Mouse (Mus musculus) hindbrain, embryonic 15.5 days (tissue): Measurements from ENCODE around the gene Pde6c. TPM values are rescaled to one million over a fixed set of nuclear protein-coding genes. Genes with fewer than 3 reads are reported as not detected.

Experiments used
- ATAC-seq: fragments of 200-750 bp; cut with Nextera tagmentation; 2 replicates; pipeline ENCODE4 v1.8.0; 2017; ENCODE audit warnings: low read depth, moderate number of reproducible peaks, moderate TSS enrichment; ENCODE audit not compliant: low FRiP score
- H3K27ac ChIP-seq: fragments of 300-500 bp; sonication (generic); replicated peaks from 2 replicates; pipeline ENCODE4 v1.5.1; 2015; ENCODE audit warnings: mild to moderate bottlenecking, inconsistent platforms
- H3K27me3 ChIP-seq: fragments of 300-500 bp; sonication (generic); 2 replicates; pipeline ENCODE4 v1.6.1; 2015; ENCODE audit warnings: control low read depth, inconsistent platforms
- H3K36me3 ChIP-seq: fragments of 300-500 bp; sonication (generic); 2 replicates; pipeline ENCODE4 v1.6.1; 2015; ENCODE audit warnings: control low read depth, inconsistent platforms
- H3K4me1 ChIP-seq: fragments of 300-500 bp; sonication (generic); replicated peaks from 2 replicates; pipeline ENCODE4 v1.6.1; 2015; ENCODE audit warnings: control low read depth, inconsistent platforms
- H3K4me2 ChIP-seq: fragments of 300-500 bp; sonication (generic); 2 replicates; pipeline ENCODE4 v1.6.1; 2015; ENCODE audit warnings: moderate library complexity, mild to moderate bottlenecking, inconsistent platforms
- H3K4me3 ChIP-seq: fragments of 300-500 bp; sonication (generic); 2 replicates; pipeline ENCODE4 v1.5.1; 2015; ENCODE audit warnings: mild to moderate bottlenecking, inconsistent platforms
- H3K9ac ChIP-seq: fragments of 300-500 bp; sonication (generic); 2 replicates; pipeline ENCODE4 v1.6.1; 2015; ENCODE audit warnings: inconsistent platforms
- H3K9me3 ChIP-seq: fragments of 300-500 bp; sonication (generic); 2 replicates; pipeline ENCODE4 v1.6.1; 2016; ENCODE audit warnings: control low read depth, inconsistent platforms
- WGBS: fragments of 180-500 bp; shearing (Covaris S2); methylation state at CpG from one replicate; pipeline ENCODE4 v1.1.7; 2015; 5-methylcytosine and 5-hydroxymethylcytosine counted together
- polyA plus RNA-seq: library from polyadenylated mRNA; unstranded; fragments of >200 nt; fragmentation: Nextera tagmentation; extraction: Ambion mirVana; gene quantifications from 2 replicates; pipeline ENCODE4 v1.2.1, GENCODE M21; 2015

Pde6c gene
- polyA plus RNA-seq, 1 experiment from 2014 or later = 0.34 TPM

DNA sequence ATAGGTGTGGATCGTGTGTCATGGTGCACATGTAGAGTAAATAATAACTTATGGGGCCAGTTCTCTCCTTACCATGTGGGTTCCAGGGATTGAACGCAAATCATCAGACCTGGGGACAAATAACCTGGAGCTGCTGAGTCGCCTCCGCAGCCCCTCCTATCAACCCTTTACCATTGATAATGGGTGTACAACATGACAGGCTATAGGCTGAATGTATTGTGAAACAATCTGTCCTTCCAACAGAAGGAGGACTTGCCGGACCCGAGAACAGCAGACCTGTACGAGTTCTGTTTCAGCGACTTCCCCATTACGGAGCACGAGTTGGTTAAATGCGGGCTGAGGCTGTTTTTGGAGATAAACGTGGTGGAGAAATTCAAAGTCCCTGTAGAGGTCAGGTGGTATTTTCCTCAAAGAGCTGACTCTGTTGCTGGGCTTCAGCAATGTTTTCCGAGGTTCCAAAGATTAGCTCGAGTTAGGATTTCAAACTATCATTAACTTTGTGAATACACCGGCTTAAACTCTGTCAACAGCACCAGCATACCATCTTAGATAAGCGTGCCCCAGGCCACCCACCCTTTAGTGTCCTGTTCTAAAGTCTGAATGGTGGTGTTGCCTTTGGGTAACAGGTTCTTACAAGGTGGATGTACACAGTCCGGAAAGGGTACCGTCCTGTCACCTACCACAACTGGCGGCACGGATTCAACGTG, 29.2 kb downstream of the Pde6c start:
- H3K36me3 ChIP-seq = no peaks in the 10 kb centered on the region
- no peak overlapping the region for H3K27ac ChIP-seq
- no peaks in the 10 kb centered on the region for H3K9me3 ChIP-seq
- no peak overlapping the region for H3K4me2 ChIP-seq
- H3K4me1 ChIP-seq = no peaks in the 10 kb centered on the region
- no peak for ATAC-seq
- H3K9ac ChIP-seq = no peak overlapping the region
- no peak overlapping the region for H3K4me3 ChIP-seq
- H3K27me3 ChIP-seq = no peaks in the 10 kb centered on the region
- 94% methylated on average over 21 of the region's 21 CpGs for WGBS

GRCm38 (mm10) chr19:38164633-38165032, 32.1 kb downstream of the Pde6c start:
- no peaks in the 10 kb centered on the region for H3K9me3 ChIP-seq
- H3K4me1 ChIP-seq = no peaks in the 10 kb centered on the region
- H3K4me2 ChIP-seq = no peak overlapping the region
- no peak overlapping the region for H3K27ac ChIP-seq
- no peaks in the 10 kb centered on the region for H3K27me3 ChIP-seq
- no peak overlapping the region for H3K9ac ChIP-seq
- WGBS = 69% methylated on average over 2 of the region's 2 CpGs
- no peak overlapping the region for H3K4me3 ChIP-seq
- no peak for ATAC-seq
- no peaks in the 10 kb centered on the region for H3K36me3 ChIP-seq

DNA sequence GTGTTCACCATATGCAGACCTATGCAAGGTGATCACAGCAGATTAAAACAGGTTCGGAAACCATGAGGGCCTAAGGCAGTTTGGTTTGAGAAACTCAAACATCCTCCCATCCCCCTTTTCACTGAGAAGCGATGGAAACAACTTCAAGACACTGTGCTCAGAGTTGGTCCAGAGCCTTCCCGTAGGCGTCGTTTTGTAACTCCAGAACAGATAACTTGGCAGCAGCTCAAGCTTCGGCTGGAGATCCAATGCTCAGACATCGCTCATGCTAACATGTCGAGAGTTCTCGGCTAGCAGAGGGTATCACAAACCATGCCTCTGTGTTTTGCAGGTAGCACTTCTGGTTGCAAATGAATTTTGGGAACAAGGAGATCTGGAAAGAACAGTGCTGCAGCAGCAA, 47.1 kb downstream of the Pde6c start:
- no peak overlapping the region for H3K4me3 ChIP-seq
- H3K9ac ChIP-seq = no peak overlapping the region
- H3K9me3 ChIP-seq = no peaks in the 10 kb centered on the region
- 89% methylated on average over 9 of the region's 9 CpGs for WGBS
- H3K4me1 ChIP-seq = no peaks in the 10 kb centered on the region
- H3K27ac ChIP-seq = no peak overlapping the region
- H3K27me3 ChIP-seq = no peaks in the 10 kb centered on the region
- H3K4me2 ChIP-seq = no peak overlapping the region
- H3K36me3 ChIP-seq = no peaks in the 10 kb centered on the region
- ATAC-seq = no peak

DNA sequence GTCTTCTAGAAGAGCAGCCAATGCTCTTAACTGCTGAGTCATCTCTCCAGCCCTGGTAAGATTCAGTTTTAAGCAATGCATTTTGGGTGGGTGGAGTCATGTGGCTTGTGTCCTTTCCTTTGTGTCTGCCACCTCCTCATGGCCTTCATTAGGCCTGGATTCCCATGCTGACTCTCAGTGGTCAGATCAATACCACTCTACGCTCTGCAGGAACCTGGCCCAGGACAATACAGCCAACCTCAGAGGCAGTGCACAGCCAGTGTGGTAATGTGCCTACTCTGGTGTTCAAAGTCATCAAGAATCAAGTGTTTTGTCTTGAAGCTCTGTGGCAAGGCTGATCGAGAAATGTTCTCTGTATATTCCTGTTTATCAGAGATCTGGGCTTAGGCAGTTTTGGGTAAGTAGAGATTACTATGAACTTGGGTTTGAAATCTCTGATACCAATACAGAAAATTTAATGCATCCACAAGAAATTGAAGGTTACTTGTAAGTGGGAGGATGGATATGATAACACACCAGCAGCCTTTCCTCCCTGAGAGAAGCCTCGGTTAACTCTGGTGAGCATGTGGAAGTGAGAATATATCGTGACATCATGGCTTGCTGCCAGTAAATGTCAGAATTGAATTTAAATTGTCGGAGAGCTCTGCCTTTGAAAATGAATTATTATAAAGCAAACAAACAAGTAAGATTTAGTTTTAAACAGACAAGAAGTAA, 54.2 kb downstream of the Pde6c start:
- Histone ChIP-seq H3K4me2 (no peak overlapping the region), H3K9me3 (no peaks in the 10 kb centered on the region), H3K4me1 (no peaks in the 10 kb centered on the region), H3K36me3 (peaks cover 18% of the 10 kb centered on the region), H3K27me3 (no peaks in the 10 kb centered on the region), H3K27ac (no peak overlapping the region), H3K4me3 (no peak overlapping the region), H3K9ac (no peak overlapping the region)
- 87% methylated on average over 5 of the region's 5 CpGs for WGBS
- no peak for ATAC-seq

GRCm38 (mm10) chr19:38187345-38187680, 54.7 kb downstream of the Pde6c start:
- H3K36me3 ChIP-seq = peaks cover 18% of the 10 kb centered on the region
- 80% methylated on average over 2 of the region's 2 CpGs for WGBS
- H3K9ac ChIP-seq = no peak overlapping the region
- no peaks in the 10 kb centered on the region for H3K27me3 ChIP-seq
- H3K4me1 ChIP-seq = no peaks in the 10 kb centered on the region
- no peaks in the 10 kb centered on the region for H3K9me3 ChIP-seq
- no peak overlapping the region for H3K4me2 ChIP-seq
- no peak overlapping the region for H3K4me3 ChIP-seq
- no peak for ATAC-seq
- no peak overlapping the region for H3K27ac ChIP-seq

DNA sequence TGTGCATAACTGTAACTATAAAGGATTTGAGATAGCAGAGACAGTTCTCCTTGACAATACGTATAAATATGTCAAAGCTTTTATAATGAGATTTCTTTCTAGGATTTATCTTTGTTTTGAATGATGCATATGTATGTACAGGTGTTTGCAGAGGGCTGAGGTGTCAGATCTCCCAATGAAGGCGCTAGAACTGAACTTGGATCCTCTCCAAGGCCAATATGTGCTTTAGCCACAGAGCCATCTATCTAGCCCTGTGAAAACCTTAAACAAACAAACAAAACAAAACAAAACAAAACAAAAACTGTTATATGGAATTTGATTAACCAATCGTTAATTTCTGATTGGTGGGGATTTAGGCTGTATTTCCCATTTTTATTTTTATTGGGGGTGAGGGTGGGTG, 58.0 kb downstream of the Pde6c start:
- no peak for ATAC-seq
- WGBS = 90% methylated on average over 3 of the region's 3 CpGs
- Histone ChIP-seq H3K9ac (no peak overlapping the region), H3K4me2 (no peak overlapping the region), H3K4me1 (no peaks in the 10 kb centered on the region), H3K4me3 (no peak overlapping the region), H3K27ac (no peak overlapping the region), H3K36me3 (peaks cover 21% of the 10 kb centered on the region), H3K27me3 (no peaks in the 10 kb centered on the region), H3K9me3 (no peaks in the 10 kb centered on the region)

DNA sequence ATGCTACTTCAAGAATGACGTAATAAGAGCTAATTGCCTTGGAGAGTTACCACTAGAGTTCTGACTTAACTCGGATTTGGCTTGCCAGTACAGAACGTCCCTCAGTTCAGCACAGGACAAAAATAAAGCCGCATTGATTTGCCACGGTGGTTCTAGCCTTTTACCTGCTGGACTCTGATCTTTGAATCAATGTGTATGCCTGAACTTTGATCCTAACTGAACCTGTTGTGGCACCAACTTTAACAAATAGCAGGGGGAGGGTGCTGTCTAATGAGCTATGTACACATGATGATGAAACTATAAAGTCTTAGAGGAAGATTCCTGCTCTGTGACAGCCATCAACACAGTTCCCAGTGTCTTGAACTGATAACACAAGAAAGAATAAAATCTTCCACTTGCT, 58.9 kb downstream of the Pde6c start:
- 87% methylated on average over 5 of the region's 5 CpGs for WGBS
- H3K27ac ChIP-seq = no peak overlapping the region
- H3K4me3 ChIP-seq = no peak overlapping the region

DNA sequence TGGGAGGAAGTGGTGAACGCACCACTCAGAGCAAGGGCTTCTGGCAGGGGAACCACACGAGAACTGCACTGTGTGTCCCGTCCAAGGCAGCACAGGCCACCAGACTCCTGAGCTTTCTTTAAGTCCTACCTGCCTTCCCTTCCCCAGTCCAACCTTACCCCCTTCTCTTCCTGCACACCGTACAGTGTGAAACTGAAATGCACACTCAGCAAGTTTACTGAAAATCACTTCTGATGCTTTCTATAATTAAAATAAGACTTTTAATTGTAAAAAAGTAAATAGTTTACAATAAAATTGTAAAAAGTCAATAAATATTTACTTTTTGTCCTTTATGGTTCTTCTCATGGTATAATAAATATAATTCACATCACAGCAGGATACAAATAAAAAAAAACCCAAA, 62.7 kb downstream of the Pde6c start:
- Histone ChIP-seq H3K4me3 (no peak overlapping the region), H3K9me3 (no peaks in the 10 kb centered on the region), H3K9ac (no peak overlapping the region), H3K4me1 (no peaks in the 10 kb centered on the region), H3K4me2 (no peak overlapping the region), H3K27me3 (no peaks in the 10 kb centered on the region), H3K36me3 (0 out of 2 replicates have a peak, but pooled peaks cover 3% of the 10 kb centered on the region), H3K27ac (no peak overlapping the region)
- 94% methylated on average over 4 of the region's 4 CpGs for WGBS
- no peak for ATAC-seq

More for the DNA sequence above, 58.9 kb downstream of the Pde6c start:
- Histone ChIP-seq H3K36me3 (peaks cover 21% of the 10 kb centered on the region), H3K27me3 (no peaks in the 10 kb centered on the region), H3K4me1 (no peaks in the 10 kb centered on the region), H3K9ac (no peak overlapping the region), H3K4me2 (no peak overlapping the region), H3K9me3 (no peaks in the 10 kb centered on the region)
- ATAC-seq = no peak

DNA sequence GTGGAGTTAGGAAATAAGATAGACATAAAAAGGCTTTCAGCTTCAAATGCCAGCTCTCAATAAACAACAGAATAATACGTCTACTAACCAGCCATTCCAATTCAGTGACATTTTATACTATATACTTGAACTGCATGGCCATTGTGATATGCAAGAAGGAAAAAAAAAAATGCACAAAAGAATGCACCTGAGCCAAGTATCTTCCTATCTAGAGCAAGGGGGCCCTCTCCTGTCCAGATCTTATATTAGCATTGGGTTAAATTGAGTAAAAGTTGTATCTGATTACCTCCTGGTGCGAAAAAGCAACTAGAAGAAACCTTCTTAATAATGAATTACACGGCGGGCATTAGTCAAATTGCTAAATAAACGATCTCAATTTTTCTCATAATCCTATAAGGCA, 66.2 kb downstream of the Pde6c start:
- no peak overlapping the region for H3K9ac ChIP-seq
- no peak overlapping the region for H3K4me3 ChIP-seq
- H3K27ac ChIP-seq = no peak overlapping the region
- no peaks in the 10 kb centered on the region for H3K4me1 ChIP-seq
- WGBS = 88% methylated on average over 5 of the region's 5 CpGs
- peaks cover 11% of the 10 kb centered on the region for H3K36me3 ChIP-seq
- H3K9me3 ChIP-seq = no peaks in the 10 kb centered on the region
- H3K4me2 ChIP-seq = no peak overlapping the region
- ATAC-seq = no peak
- H3K27me3 ChIP-seq = no peaks in the 10 kb centered on the region

- Histone ChIP-seq H3K9me3 (no peaks in the 10 kb centered on the region), H3K4me1 (no peaks in the 10 kb centered on the region), H3K27ac (no peak overlapping the region), H3K4me2 (no peak overlapping the region), H3K4me3 (no peak overlapping the region), H3K9ac (no peak overlapping the region), H3K27me3 (no peaks in the 10 kb centered on the region), H3K36me3 (peaks cover 24% of the 10 kb centered on the region)
- WGBS = 59% methylated on average over 9 of the region's 9 CpGs
- ATAC-seq = 0 out of 2 replicates have a peak, but pooled peaks have one; percentile 66
Observed at GRCm38 (mm10) chr19:38206669-38207068, 74.1 kb downstream of the Pde6c start.

GRCm38 (mm10) chr19:38217696-38218095, 85.1 kb downstream of the Pde6c start:
- no peak overlapping the region for H3K9ac ChIP-seq
- 97% methylated on average over 3 of the region's 3 CpGs for WGBS
- H3K27ac ChIP-seq = no peak overlapping the region
- no peak for ATAC-seq
- H3K27me3 ChIP-seq = no peaks in the 10 kb centered on the region
- peaks cover 2% of the 10 kb centered on the region for H3K4me1 ChIP-seq
- H3K4me3 ChIP-seq = no peak overlapping the region
- peaks cover 9% of the 10 kb centered on the region for H3K36me3 ChIP-seq
- no peak overlapping the region for H3K4me2 ChIP-seq
- no peaks in the 10 kb centered on the region for H3K9me3 ChIP-seq

- Histone ChIP-seq H3K27ac (peak overlapping the region; percentile 93), H3K27me3 (no peaks in the 10 kb centered on the region), H3K9me3 (no peaks in the 10 kb centered on the region), H3K4me2 (peak overlapping the region; percentile 70), H3K4me3 (peak overlapping the region; percentile 51), H3K36me3 (no peaks in the 10 kb centered on the region), H3K9ac (peak overlapping the region; percentile 50), H3K4me1 (peaks cover 12% of the 10 kb centered on the region)
- WGBS = 13% methylated on average over 12 of the region's 12 CpGs
- peak; percentile 40 for ATAC-seq
Observed at GRCm38 (mm10) chr19:38223356-38223904, 90.8 kb downstream of the Pde6c start.
